Mouse (Mus musculus): ENCODE data around the gene Bad. TPM values are rescaled to one million over a fixed set of nuclear protein-coding genes. Genes with fewer than 3 reads are reported as not detected.

Bad gene
- polyA plus RNA-seq, 1 experiment from 2014 or later: 79.3 TPM

- Histone ChIP-seq H3K27me3 (peaks cover 14% of the 10 kb centered on the region), H3K4me1 (peaks cover 44% of the 10 kb centered on the region), H3K27ac (peak within 1 kb of the TSS; percentile 96), H3K36me3 (ENCODE audit: poor library complexity, severe bottlenecking) (peaks cover 23% of the 10 kb centered on the region), H3K4me3 (peak within 1 kb of the TSS; percentile 89), H3K9ac (peak within 1 kb of the TSS; percentile 88), H3K9me3 (replicated peaks) (no peaks in the 10 kb centered on the region), H3K4me2 (peak within 1 kb of the TSS; percentile 91)
- 0% methylated on average over 16 of the region's 16 CpGs for WGBS
- ATAC-seq: peak; percentile 5; the same call in 1 of the 2 replicates
Observed at GRCm38 (mm10) chr19:6975537-6976521, 34.2 kb downstream of the Bad start, which contains the start of gene Plcb3. Gene Plcb3 (minus strand): TSS chr19:6976470.

GRCm38 (mm10) chr19:6977759-6978638, 36.3 kb downstream of the Bad start:
- Histone ChIP-seq H3K9me3 (replicated peaks) (no peaks in the 10 kb centered on the region), H3K4me1 (peaks cover 48% of the 10 kb centered on the region), H3K27ac (peak overlapping the region; percentile 86), H3K27me3 (no peaks in the 10 kb centered on the region), H3K36me3 (ENCODE audit: poor library complexity, severe bottlenecking) (peaks cover 32% of the 10 kb centered on the region), H3K4me2 (peak overlapping the region; percentile 91), H3K4me3 (peak overlapping the region; percentile 52), H3K9ac (peak overlapping the region; percentile 73)
- ATAC-seq: no peak
- WGBS: 88% methylated on average over 13 of the region's 13 CpGs

DNA sequence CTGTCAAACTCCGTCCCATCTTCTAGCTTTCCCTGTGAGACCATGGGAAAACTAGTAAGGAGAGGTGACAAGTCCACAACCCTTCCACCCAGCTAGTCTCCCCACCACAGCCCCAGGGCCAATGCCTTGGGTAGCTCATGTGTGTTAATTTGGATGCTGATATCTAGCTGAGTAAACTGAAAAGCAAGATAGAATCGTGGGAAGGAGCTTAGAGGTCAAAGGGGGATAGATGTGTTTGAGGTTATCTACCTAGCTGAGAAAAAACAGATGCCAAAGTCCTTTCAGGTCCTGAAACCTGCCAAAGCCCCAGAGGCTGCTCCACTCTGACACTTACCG, 36.9 kb downstream of the Bad start:
- Histone ChIP-seq H3K4me2 (peak overlapping the region; percentile 91), H3K9me3 (replicated peaks) (no peaks in the 10 kb centered on the region), H3K9ac (peak overlapping the region; percentile 73; the same call in 1 of the 2 replicates), H3K27me3 (no peaks in the 10 kb centered on the region), H3K4me1 (peaks cover 48% of the 10 kb centered on the region), H3K4me3 (peak overlapping the region; percentile 52), H3K36me3 (ENCODE audit: poor library complexity, severe bottlenecking) (peaks cover 32% of the 10 kb centered on the region), H3K27ac (peak overlapping the region; percentile 86)
- WGBS: 54% methylated on average over 3 of the region's 3 CpGs
- ATAC-seq: no peak

DNA sequence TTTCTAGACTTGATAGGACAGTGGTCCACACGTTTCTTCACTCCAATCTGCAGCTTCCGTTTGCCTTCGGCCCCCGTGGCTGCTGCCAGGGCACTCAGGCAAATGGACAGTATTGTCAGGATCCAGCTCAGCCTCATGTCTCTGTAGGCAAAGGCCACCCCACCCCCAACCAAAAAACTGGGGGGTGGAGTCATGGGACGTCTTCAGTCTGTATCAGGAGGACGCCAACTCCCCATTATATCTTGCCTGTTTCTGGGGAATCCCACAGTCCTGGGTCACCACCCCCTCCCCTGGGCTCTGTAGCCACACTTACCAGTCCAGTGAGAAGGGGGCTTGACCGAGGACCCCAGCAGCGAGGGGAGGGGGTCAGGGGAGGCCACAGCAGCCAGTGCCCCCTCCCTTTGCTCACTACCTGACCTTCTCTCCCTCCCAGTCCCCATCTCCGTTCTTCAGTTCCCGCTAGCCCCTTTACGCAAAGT, 37.4 kb downstream of the Bad start:
- Histone ChIP-seq H3K4me2 (peak overlapping the region; percentile 91), H3K4me1 (peaks cover 44% of the 10 kb centered on the region), H3K36me3 (ENCODE audit: poor library complexity, severe bottlenecking) (peaks cover 32% of the 10 kb centered on the region), H3K4me3 (peak overlapping the region; percentile 52), H3K9ac (peak overlapping the region; percentile 73), H3K9me3 (replicated peaks) (no peaks in the 10 kb centered on the region), H3K27me3 (no peaks in the 10 kb centered on the region), H3K27ac (peak overlapping the region; percentile 86)
- 10% methylated on average over 11 of the region's 11 CpGs for WGBS
- no peak for ATAC-seq

DNA sequence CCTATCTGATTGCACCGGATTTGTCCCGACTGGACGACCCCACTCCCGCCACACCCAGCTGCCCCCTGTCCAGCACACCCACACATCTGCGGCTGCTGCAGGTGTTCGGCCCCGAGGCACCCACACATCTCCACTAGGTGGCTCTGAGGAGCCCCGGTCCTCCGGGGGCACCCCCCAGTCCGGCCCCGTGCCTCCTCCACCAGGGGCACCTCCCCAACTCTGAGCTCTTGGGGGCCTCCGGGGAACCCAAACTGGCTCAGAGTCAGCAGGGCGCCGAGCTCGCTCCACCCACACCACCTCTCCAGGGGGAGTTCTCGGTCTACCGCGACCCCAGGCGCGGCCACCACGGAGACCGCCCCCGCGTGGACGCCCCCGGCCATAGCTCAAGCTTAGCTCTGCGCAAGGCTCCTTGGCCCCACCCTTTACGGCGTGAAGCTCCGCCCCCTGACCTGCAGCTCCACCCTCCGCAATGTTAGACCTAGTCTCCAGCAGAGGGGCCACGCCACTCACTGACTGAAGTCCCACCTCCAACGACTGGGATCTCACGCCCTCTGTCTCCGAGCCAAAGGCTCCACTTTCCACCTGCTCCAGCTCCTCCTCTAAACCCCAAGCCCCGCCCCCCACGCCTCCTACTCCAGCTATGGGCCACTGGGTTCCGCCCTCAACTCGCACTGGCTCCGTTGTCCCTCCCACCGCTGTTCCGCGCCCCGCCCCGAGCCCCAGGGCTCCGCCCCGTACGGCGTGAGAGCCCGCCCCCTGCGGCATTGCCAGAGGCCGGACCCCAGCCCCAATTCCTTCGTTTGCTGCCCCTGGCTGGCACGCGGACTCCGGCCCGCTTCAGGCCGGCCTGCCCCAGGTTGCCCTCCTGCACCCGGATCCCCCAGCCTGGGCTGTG, 38.1 kb downstream of the Bad start:
- WGBS: under 1% methylated on average over 56 of the region's 59 CpGs
- Histone ChIP-seq H3K4me3 (peak overlapping the region; percentile 52), H3K4me2 (peak overlapping the region; percentile 91), H3K9ac (peak overlapping the region; percentile 73), H3K36me3 (ENCODE audit: poor library complexity, severe bottlenecking) (peaks cover 34% of the 10 kb centered on the region), H3K4me1 (peaks cover 43% of the 10 kb centered on the region), H3K27me3 (no peaks in the 10 kb centered on the region), H3K9me3 (replicated peaks) (no peaks in the 10 kb centered on the region), H3K27ac (peak overlapping the region; percentile 86)
- ATAC-seq: peak; percentile 85

GRCm38 (mm10) chr19:6980381-6981093, 38.9 kb downstream of the Bad start, which contains the start of gene Fkbp2:
Gene Fkbp2 (minus strand): TSS chr19:6980501.
- peak within 1 kb of the TSS; percentile 52 for H3K4me3 ChIP-seq
- peaks cover 43% of the 10 kb centered on the region for H3K4me1 ChIP-seq
- peak within 1 kb of the TSS; percentile 73 for H3K9ac ChIP-seq
- no peaks in the 10 kb centered on the region for H3K9me3 ChIP-seq (replicated peaks)
- H3K27ac ChIP-seq: peak within 1 kb of the TSS; percentile 86
- H3K4me2 ChIP-seq: peak within 1 kb of the TSS; percentile 91
- ATAC-seq: peak; percentile 90
- 2% methylated on average over 38 of the region's 38 CpGs for WGBS
- H3K27me3 ChIP-seq: no peaks in the 10 kb centered on the region
- H3K36me3 ChIP-seq (ENCODE audit: poor library complexity, severe bottlenecking): peaks cover 42% of the 10 kb centered on the region

DNA sequence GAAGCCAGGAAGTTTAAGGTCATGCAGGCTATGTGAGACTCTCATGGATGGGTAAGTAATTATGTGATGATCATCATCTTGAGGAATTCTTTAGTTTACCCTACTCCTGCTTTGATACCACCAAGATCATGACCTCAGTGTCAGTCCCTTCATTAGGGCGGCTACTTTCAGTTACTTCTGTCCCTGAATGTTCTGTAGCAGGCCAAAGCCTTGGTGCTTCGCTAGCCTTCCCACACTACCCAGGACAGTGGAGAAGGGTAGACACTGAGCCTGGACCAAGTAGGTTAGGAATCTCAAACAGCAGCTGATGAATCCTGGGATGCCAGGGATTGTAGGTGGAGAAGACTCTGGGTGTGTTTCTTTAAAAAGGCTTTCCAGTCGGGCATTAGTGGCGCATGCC, 39.8 kb downstream of the Bad start:
- H3K9ac ChIP-seq: no peak overlapping the region
- H3K4me1 ChIP-seq: peaks cover 48% of the 10 kb centered on the region
- 0 out of 2 replicates have a peak overlapping the region, but pooled peaks have one; percentile 52 for H3K4me3 ChIP-seq
- H3K4me2 ChIP-seq: peak overlapping the region; percentile 91; the same call in 1 of the 2 replicates
- WGBS: 92% methylated on average over 4 of the region's 4 CpGs
- ATAC-seq: no peak
- H3K27ac ChIP-seq: no peak overlapping the region
- H3K9me3 ChIP-seq (replicated peaks): no peaks in the 10 kb centered on the region
- H3K27me3 ChIP-seq: no peaks in the 10 kb centered on the region
- peaks cover 45% of the 10 kb centered on the region for H3K36me3 ChIP-seq (ENCODE audit: poor library complexity, severe bottlenecking)

DNA sequence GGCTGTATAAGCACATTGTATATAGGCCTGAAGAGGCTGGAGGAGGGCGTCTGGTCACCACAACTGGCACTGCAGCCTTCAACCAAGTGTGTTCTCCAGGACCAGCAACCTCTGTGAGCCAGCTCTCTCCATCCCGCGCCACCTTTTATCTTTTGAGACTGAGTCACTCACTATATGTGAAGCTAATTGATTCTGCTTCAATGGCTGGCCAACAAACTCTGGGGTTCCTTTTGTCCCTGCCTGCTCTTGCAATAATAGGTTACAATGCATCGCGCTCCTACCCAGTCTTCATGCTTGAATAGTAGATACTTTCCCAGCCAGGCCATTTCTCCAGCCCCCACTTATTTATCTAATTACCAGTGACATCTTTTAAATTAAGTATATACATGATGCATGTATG, 42.0 kb downstream of the Bad start:
- H3K4me2 ChIP-seq: no peak overlapping the region
- H3K4me3 ChIP-seq: no peak overlapping the region
- no peaks in the 10 kb centered on the region for H3K27me3 ChIP-seq
- no peak for ATAC-seq
- H3K9me3 ChIP-seq (replicated peaks): no peaks in the 10 kb centered on the region
- H3K36me3 ChIP-seq (ENCODE audit: poor library complexity, severe bottlenecking): peaks cover 25% of the 10 kb centered on the region
- WGBS: 22% methylated on average over 5 of the region's 5 CpGs
- peaks cover 41% of the 10 kb centered on the region for H3K4me1 ChIP-seq
- no peak overlapping the region for H3K9ac ChIP-seq
- H3K27ac ChIP-seq: no peak overlapping the region

DNA sequence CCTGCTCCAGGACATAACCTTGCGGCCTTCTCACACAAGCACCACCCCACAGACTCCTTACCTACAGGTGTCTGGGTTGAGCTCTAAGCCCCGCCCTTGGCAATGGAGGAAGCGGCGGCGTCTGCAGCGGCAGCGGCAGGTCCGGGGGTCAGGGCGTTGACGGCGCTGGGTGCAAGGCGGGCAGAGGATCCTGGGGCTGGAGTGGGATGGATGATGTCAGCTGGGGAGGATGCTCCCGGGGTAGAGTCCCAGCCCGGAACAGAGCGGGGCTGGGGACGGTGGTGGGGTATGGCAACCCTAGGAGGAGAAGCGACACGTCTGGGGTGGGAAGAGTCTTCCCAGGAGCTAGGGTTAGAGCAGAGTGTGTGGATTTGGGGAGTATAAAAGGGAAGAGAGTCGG, 43.6 kb downstream of the Bad start:
- Histone ChIP-seq H3K4me2 (no peak overlapping the region), H3K4me3 (no peak overlapping the region), H3K36me3 (ENCODE audit: poor library complexity, severe bottlenecking) (peaks cover 23% of the 10 kb centered on the region), H3K27ac (no peak overlapping the region), H3K9me3 (replicated peaks) (no peaks in the 10 kb centered on the region), H3K9ac (no peak overlapping the region), H3K27me3 (no peaks in the 10 kb centered on the region), H3K4me1 (peaks cover 31% of the 10 kb centered on the region)
- 86% methylated on average over 19 of the region's 19 CpGs for WGBS
- no peak for ATAC-seq

GRCm38 (mm10) chr19:6985951-6986708, 44.5 kb downstream of the Bad start:
- WGBS: 77% methylated on average over 10 of the region's 10 CpGs
- Histone ChIP-seq H3K36me3 (ENCODE audit: poor library complexity, severe bottlenecking) (peaks cover 23% of the 10 kb centered on the region), H3K9me3 (replicated peaks) (no peaks in the 10 kb centered on the region), H3K4me2 (peak overlapping the region; percentile 78), H3K27ac (no peak overlapping the region), H3K27me3 (no peaks in the 10 kb centered on the region), H3K4me3 (peak overlapping the region; percentile 69), H3K9ac (peak overlapping the region; percentile 83; the same call in 1 of the 2 replicates), H3K4me1 (peaks cover 26% of the 10 kb centered on the region)
- ATAC-seq: no peak
